Mouse (Mus musculus) forebrain, embryonic 10.5 days (tissue): Measurements from ENCODE around the gene Pigc. TPM values are rescaled to one million over a fixed set of nuclear protein-coding genes. Genes with fewer than 3 reads are reported as not detected.

Experiments used
- DNase-seq: peaks from one replicate; pipeline ENCODE4 v3.0.0-alpha.2; 2017; ENCODE audit warnings: low spot score; ENCODE audit errors: extremely low spot score
- H3K27ac ChIP-seq: fragments of 300-500 bp; sonication (generic); 2 replicates; pipeline ENCODE4 v1.5.1; 2016; ENCODE audit warnings: mild to moderate bottlenecking
- H3K27me3 ChIP-seq: fragments of 300-500 bp; sonication (generic); 2 replicates; pipeline ENCODE4 v1.6.1; 2016; ENCODE audit warnings: mild to moderate bottlenecking; ENCODE audit not compliant: poor library complexity, severe bottlenecking
- H3K36me3 ChIP-seq: fragments of 300-500 bp; sonication (generic); replicated peaks from 2 replicates; pipeline ENCODE4 v1.6.1; 2016; ENCODE audit warnings: mild to moderate bottlenecking, moderate library complexity
- H3K4me1 ChIP-seq: fragments of 300-500 bp; sonication (generic); 2 replicates; pipeline ENCODE4 v1.6.1; 2016
- H3K4me3 ChIP-seq: fragments of 300-500 bp; sonication (generic); 2 replicates; pipeline ENCODE4 v1.5.1; 2016; ENCODE audit warnings: mild to moderate bottlenecking, moderate library complexity
- H3K9me3 ChIP-seq: fragments of 300-500 bp; sonication (generic); 2 replicates; pipeline ENCODE4 v1.6.1; 2016; ENCODE audit warnings: mild to moderate bottlenecking, moderate library complexity
- WGBS: fragments of 180-500 bp; shearing (Covaris S2); methylation state at CpG from one replicate; pipeline ENCODE4 v1.1.7; 2016; 5-methylcytosine and 5-hydroxymethylcytosine counted together
- polyA plus RNA-seq: library from polyadenylated mRNA; unstranded; fragments of >200 nt; fragmentation: Nextera tagmentation; extraction: Ambion mirVana; gene quantifications from 2 replicates; pipeline ENCODE4 v1.2.1, GENCODE M21; 2016

Pigc gene
- polyA plus RNA-seq, result 21.0 and 25.0 TPM in 2 replicates

DNA sequence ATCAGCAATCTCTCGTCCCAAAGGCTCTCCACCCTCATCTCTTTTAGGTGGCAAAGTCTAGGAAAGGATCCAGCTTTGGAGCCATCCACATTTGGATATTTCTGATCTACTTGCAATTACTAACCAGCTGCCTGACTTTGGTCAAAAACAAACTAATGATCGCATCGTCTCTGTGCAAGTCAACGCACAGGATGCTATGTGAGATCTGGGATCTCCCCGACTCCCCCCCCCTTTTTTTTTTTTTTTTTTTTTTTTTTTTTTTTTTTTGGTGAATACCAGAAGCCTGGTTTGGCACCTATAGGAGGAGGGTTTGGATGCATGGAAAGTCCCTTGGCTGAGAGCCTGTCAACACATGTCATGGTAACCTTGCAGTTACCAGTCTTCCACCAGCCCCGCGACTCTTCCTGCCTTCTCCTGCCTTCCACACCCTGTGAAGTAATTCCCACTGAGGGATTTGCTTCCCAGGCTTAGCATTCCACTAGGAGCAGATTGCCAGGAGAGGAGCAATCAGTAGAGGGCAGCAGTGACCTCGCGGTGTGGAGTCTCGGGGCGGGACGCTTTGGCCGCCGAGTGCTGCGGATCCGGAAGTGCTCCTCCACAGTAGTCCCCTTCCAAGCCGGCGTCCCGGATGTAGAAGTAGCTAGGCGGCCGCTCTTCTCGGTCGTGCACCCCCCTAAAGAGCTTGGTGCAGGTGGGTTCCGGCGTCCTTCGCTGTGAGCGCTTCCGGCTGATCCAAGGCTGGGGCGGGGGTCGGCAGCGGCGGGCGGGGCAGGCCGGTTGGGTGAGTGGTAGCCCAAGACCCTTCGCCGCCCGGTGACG lies at the start of gene Pigc:
Pigc (plus strand) TSS at position 598 of the 819 bp plus-strand sequence.
- Histone ChIP-seq H3K36me3 (peaks cover 9% of the 10 kb centered on the region), H3K27me3 (no peaks in the 10 kb centered on the region), H3K4me1 (peaks cover 17% of the 10 kb centered on the region), H3K4me3 (peak within 1 kb of the TSS; percentile 70), H3K9me3 (no peaks in the 10 kb centered on the region), H3K27ac (peak within 1 kb of the TSS; percentile 91)
- WGBS, result 4% methylated on average over 38 of the region's 38 CpGs
- DNase-seq, result peak; percentile 95

DNA sequence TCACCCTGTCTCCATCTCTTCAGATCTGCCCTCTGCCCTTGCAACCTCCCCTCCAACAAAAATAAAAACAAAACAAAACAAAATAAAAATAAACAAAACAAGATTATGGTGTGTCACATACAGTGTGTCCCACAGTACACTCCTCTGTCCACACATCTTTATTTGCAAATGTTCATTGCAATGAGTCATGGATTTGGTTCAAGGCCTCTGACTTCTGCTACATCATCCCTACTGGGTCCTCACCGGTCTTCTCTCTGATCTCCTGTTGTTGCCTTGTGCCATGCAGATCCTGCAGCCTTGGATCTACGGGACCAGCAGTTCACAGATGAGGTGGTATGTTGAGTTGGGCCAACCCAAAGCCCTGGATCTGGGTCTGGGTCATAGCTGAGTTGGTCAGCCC lies 49.4 kb upstream of the Pigc start:
- no peaks in the 10 kb centered on the region for H3K27me3 ChIP-seq

DNA sequence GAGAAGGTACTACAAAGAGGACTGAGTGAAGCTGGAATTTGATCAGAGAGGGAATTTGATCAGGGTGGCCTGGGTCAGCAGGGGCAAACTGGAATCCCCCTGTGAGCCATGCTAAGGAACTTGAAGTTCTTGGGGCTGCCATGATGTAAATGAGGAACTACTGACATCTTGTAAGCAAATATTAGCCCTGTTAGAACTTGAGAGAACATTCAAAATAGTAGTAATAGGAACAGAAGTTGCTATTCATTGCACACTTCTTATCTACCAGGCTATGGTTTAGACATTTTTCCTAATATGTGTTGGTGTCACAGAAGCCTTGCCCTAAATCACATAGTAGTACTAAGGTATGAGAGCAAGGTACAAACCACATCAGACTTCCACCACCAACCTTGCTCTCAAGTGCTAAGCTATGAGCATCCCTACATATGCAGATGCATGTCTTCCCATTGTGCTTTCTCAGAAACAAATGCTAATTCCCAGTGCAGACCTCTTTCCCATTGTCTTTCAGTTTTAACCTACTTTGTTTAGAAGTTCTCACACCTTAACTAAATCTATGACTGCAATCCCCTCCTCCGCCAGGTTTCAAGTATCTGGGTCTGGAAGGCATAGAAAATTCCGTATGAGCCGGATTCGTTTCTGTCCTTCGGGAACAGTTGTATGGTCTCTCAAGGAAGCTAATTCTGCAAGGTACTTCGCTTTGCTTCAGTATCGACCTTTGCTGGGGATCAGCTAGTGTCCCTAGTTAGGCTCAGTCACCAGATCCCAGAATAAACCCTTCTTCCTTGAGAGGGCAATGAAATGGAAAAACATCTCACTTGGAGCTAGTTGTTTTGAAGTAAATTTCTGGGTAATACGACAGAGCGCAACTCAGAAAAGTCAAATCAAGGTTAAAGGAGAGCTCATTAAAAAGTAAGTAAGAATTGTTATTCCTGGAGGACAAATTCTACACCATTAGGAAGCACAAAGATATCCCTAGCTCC lies 48.2 kb upstream of the Pigc start:
- peaks cover 38% of the 10 kb centered on the region for H3K4me1 ChIP-seq
- DNase-seq, result no peak
- no peak overlapping the region for H3K27ac ChIP-seq
- no peaks in the 10 kb centered on the region for H3K36me3 ChIP-seq
- H3K4me3 ChIP-seq, result no peak overlapping the region
- H3K9me3 ChIP-seq, result no peaks in the 10 kb centered on the region
- H3K27me3 ChIP-seq, result no peaks in the 10 kb centered on the region
- WGBS, result 88% methylated on average over 9 of the region's 9 CpGs

More for the DNA sequence above, 49.4 kb upstream of the Pigc start:
- no peak for DNase-seq
- WGBS, result 95% methylated on average over 2 of the region's 2 CpGs
- Histone ChIP-seq H3K4me1 (peaks cover 38% of the 10 kb centered on the region), H3K4me3 (no peak overlapping the region), H3K36me3 (no peaks in the 10 kb centered on the region), H3K9me3 (no peaks in the 10 kb centered on the region), H3K27ac (no peak overlapping the region)

DNA sequence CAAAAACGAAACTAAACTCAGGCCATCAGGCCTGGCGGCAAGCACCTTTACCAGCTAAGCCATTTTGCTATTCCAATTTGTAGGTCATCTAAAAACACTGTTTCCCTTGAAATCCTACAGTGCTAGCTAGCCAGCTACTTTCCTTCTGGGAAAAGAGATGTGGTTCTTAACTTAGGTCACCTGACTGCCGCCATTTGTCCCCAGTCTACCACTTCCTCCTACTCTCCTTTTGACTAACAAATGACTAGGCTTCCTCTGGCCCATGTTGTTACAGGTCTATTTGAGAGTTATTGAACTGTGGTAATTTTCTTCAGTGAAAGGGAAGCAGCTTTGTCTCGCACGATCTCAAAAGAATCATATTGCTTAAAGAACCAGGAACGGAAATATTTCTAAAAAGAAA lies 47.1 kb upstream of the Pigc start:
- no peaks in the 10 kb centered on the region for H3K36me3 ChIP-seq
- WGBS, result 81% methylated on average over 6 of the region's 6 CpGs
- H3K4me1 ChIP-seq, result peaks cover 33% of the 10 kb centered on the region
- DNase-seq, result no peak
- H3K4me3 ChIP-seq, result no peak overlapping the region
- no peaks in the 10 kb centered on the region for H3K27me3 ChIP-seq
- no peak overlapping the region for H3K27ac ChIP-seq
- no peaks in the 10 kb centered on the region for H3K9me3 ChIP-seq

DNA sequence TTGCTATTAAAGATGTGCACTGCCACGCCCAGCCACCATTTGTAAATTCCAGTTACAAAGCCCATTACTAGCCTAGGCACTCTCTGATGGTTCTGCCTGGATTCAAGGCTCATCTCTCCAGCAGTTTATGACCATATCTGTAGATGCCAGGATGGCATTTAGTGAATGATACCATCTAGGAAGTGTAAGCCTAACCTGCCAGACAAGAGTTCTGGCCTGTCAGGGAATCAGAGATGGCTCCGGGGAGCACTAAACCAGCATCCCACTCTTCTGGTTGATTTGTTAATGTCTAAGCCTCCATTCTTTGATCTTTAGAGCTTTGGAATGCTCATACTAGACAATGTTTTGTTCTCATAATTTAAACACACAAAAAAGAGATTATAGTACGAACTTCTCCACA lies 44.7 kb upstream of the Pigc start:
- Histone ChIP-seq H3K4me1 (peaks cover 15% of the 10 kb centered on the region; the same call in 1 of the 2 replicates), H3K9me3 (no peaks in the 10 kb centered on the region), H3K36me3 (no peaks in the 10 kb centered on the region), H3K27ac (no peak overlapping the region), H3K27me3 (no peaks in the 10 kb centered on the region), H3K4me3 (no peak overlapping the region)
- WGBS, result 60% methylated on average over 3 of the region's 3 CpGs
- DNase-seq, result no peak

DNA sequence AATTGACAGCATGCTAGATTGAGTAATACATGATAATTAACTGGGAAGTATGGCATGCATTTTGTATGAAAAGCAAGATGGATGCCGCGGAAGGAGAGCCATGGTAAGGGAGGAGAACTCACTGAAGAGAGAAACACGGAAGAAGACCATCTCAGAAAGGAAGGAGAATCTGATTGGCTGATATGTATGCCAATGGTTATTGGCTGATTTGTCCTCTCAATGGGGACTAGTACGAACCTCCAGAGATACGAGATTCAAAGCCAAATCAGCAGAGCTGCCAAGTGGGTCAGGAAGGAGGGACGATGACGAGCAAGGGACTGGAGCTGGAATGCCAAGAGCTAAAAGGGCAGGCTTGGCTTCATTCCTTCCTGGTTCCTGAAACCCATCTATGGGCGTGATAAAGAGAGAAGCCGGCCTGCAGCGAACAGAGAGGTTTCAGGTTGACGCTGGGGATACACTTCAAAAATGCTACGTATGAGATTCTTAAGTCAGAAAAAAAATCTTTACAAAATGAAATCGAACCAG lies 43.6 kb upstream of the Pigc start:
- H3K4me3 ChIP-seq, result no peak overlapping the region
- 89% methylated on average over 13 of the region's 13 CpGs for WGBS
- H3K4me1 ChIP-seq, result peaks cover 12% of the 10 kb centered on the region; the same call in 1 of the 2 replicates
- no peaks in the 10 kb centered on the region for H3K9me3 ChIP-seq
- DNase-seq, result no peak
- H3K36me3 ChIP-seq, result no peaks in the 10 kb centered on the region
- H3K27ac ChIP-seq, result no peak overlapping the region
- H3K27me3 ChIP-seq, result no peaks in the 10 kb centered on the region

DNA sequence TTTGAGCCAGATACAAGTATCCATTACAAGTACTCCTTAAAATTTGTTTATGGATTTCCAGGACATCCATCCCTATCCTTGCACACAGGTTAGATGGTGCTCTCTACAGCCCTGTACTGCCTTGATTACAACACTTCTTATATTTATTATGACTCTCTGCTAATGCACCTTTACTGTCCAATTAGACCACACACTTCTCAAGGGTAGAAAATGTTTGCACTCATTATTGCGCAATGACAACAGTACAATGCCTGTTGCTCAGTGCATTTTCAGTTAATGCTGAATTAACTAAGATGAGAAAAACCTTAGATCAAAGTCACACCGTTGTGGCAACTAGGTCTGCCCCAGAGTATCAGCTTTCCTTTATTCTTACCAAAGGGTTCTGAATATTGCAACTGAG lies 41.0 kb upstream of the Pigc start:
- H3K9me3 ChIP-seq, result no peaks in the 10 kb centered on the region
- 95% methylated on average over 2 of the region's 2 CpGs for WGBS
- H3K4me1 ChIP-seq, result peaks cover 3% of the 10 kb centered on the region; the same call in 1 of the 2 replicates
- H3K27ac ChIP-seq, result no peak overlapping the region
- H3K36me3 ChIP-seq, result no peaks in the 10 kb centered on the region
- no peaks in the 10 kb centered on the region for H3K27me3 ChIP-seq
- H3K4me3 ChIP-seq, result no peak overlapping the region
- DNase-seq, result no peak

DNA sequence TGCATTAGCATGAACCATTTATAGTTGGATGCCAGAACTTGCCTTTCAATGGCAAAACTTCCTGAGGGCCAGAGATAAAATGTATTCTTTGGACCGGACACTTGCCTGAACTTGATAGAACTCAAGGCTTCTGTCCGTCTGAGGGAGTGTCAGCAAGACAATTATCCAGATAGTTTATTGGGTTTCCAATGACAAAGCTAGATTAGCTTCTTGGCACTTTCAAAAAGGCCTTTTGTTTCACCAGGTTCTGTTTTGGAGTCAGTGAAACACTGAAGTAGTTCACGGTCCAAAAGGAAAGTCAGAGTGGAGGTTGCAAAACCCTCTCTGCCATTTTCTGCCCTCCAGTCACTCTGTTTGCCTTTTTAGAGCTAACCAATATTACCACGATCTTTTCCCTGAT lies 37.7 kb upstream of the Pigc start:
- H3K4me1 ChIP-seq, result no peaks in the 10 kb centered on the region
- DNase-seq, result no peak
- WGBS, result 80% methylated on average over 4 of the region's 4 CpGs
- no peaks in the 10 kb centered on the region for H3K9me3 ChIP-seq
- no peaks in the 10 kb centered on the region for H3K27me3 ChIP-seq
- H3K27ac ChIP-seq, result no peak overlapping the region
- H3K4me3 ChIP-seq, result no peak overlapping the region
- no peaks in the 10 kb centered on the region for H3K36me3 ChIP-seq

DNA sequence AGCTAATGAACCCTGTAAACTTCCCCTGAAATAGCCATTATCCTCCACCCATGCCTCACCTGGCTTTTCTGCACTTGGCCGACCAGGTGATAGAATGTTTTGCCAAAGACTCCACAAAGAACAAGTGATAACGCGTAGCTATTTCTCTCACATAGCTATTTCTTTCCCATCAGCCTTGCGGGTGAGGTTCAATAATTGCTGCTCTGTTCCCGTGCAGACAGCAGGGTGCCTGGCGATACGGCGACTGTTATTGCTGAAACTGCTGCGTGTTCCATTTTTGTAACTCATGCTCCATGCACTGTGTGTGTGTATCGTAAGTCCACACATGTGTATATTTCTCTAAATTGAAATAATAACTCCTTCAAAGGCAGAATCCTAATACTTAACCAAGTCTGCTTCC lies 37.2 kb upstream of the Pigc start:
- no peaks in the 10 kb centered on the region for H3K27me3 ChIP-seq
- DNase-seq, result no peak
- no peaks in the 10 kb centered on the region for H3K4me1 ChIP-seq
- no peaks in the 10 kb centered on the region for H3K36me3 ChIP-seq
- 93% methylated on average over 10 of the region's 10 CpGs for WGBS
- H3K9me3 ChIP-seq, result no peaks in the 10 kb centered on the region
- no peak overlapping the region for H3K27ac ChIP-seq
- H3K4me3 ChIP-seq, result no peak overlapping the region

DNA sequence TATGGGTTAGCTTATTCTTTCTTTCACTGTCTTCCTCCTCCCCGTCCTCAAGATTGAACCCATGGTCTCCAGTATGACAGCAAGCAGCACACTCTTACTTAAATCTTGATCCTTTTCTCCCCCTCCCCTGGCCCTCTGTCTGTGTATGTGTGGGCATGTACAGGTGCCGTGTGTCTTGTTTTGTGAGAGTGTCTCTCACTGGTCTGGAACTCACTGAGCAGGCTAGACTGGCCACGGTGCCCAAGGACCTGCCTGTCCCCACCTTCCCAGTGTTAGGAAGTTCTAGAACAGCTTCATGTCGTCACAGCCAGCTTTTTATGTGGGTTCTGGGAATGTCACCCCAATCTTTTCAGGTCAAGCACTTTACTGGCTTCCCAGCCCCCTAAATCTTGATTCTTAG lies 36.7 kb upstream of the Pigc start:
- Histone ChIP-seq H3K27me3 (no peaks in the 10 kb centered on the region), H3K4me3 (no peak overlapping the region), H3K4me1 (no peaks in the 10 kb centered on the region), H3K9me3 (no peaks in the 10 kb centered on the region), H3K27ac (no peak overlapping the region), H3K36me3 (no peaks in the 10 kb centered on the region)
- DNase-seq, result no peak
- WGBS, result 92% methylated on average over 4 of the region's 4 CpGs

DNA sequence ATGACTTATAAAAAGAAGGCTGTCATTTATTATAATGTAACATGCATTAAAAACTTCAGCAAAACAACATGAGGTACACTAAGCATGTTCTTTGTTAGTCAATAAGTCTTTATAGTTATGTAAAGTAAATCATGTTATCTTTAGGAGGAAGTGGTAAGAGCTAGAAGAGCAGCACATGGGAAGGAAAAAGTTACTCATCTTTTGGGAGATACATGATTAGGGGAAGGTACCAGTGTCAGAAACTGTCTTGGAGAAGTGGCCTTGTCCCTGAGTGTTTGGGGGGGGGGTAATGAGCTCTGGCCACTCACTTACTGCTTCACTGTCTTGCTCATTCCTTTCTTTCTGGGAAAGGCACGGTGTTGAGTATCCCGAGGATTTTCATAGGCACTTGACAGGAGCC lies 26.9 kb upstream of the Pigc start:
- Histone ChIP-seq H3K4me1 (no peaks in the 10 kb centered on the region), H3K36me3 (no peaks in the 10 kb centered on the region), H3K27me3 (no peaks in the 10 kb centered on the region), H3K4me3 (no peak overlapping the region), H3K27ac (no peak overlapping the region), H3K9me3 (no peaks in the 10 kb centered on the region)
- DNase-seq, result no peak
- 95% methylated on average over 2 of the region's 2 CpGs for WGBS

DNA sequence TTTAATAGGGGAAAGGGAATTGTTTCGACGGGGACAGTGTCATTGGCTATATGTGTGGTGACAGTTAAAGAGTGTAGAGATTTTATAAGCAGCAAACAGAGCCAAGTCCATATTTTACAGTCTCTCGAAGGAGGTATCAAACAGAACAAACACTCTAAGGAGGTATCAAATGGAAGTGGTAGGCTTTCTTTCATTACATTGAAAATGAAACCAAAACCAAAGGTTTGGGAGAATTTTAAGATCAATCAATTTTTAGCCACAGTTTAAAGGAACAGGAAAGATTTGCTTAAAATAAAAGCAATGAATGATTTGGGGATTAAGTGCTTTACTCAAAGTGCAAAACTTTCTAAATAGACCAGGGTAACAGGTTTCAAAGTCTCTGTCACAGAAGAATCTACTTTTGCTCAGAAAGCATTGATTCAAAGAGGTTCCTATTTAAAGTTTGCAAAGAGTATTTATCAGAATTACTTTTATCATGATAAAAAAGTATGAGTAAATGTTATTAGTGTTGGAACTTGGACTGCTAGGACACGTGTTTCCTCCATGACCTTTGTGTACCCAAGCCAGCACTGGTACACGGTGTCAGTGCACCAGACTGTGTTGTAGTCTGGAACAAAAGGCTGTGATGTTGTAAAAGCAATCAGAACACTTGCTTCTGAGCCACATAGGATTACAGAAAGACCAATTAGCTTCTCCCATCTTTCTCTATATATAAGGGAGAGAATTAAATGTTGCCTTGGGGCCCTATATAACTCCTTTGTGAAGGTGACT lies 17.8 kb upstream of the Pigc start:
- DNase-seq, result no peak
- H3K27me3 ChIP-seq, result no peaks in the 10 kb centered on the region
- no peaks in the 10 kb centered on the region for H3K4me1 ChIP-seq
- no peak overlapping the region for H3K27ac ChIP-seq
- 84% methylated on average over 5 of the region's 5 CpGs for WGBS
- H3K4me3 ChIP-seq, result no peak overlapping the region
- no peaks in the 10 kb centered on the region for H3K36me3 ChIP-seq
- H3K9me3 ChIP-seq, result no peaks in the 10 kb centered on the region
